Mouse (Mus musculus) megakaryocyte, embryonic 14.5 days (primary cell): Measurements from ENCODE around the gene Entpd3. TPM values are rescaled to one million over a fixed set of nuclear protein-coding genes. Genes with fewer than 3 reads are reported as not detected.

ENCODE experiments used
- H3K27me3 ChIP-seq: replicated peaks from 2 replicates; pipeline ENCODE3; 2012; ENCODE audit warnings: inconsistent platforms
- H3K36me3 ChIP-seq: replicated peaks from 2 replicates; pipeline ENCODE3; 2012; ENCODE audit warnings: low read length, inconsistent platforms, mixed read lengths
- H3K4me1 ChIP-seq: 2 replicates; pipeline ENCODE4 v1.6.1; 2012; ENCODE audit warnings: inconsistent platforms
- H3K4me3 ChIP-seq: replicated peaks from 2 replicates; pipeline ENCODE3; 2012; ENCODE audit warnings: moderate library complexity, mild to moderate bottlenecking, inconsistent platforms
- H3K9me3 ChIP-seq: 2 replicates; pipeline ENCODE4 v1.6.1; 2012; ENCODE audit warnings: inconsistent platforms
- FLI1 ChIP-seq: IDR thresholded peaks from 2 replicates; pipeline ENCODE4 v1.6.1; 2012; ENCODE audit warnings: low read length, inconsistent platforms, mixed read lengths
- GATA1 ChIP-seq: IDR thresholded peaks from 3 replicates; pipeline ENCODE4 v1.6.1; 2012; ENCODE audit warnings: mixed read lengths, low read length, inconsistent platforms, borderline replicate concordance
- polyA plus RNA-seq: library from polyadenylated mRNA; stranded (reverse); fragments of >175 nt; gene quantifications from 2 replicates; pipeline ENCODE4 v1.2.3, GENCODE M21; 2012; ENCODE audit warnings: low replicate concordance; ENCODE audit not compliant: insufficient read depth

Entpd3 gene
- polyA plus RNA-seq, 1 experiment: not detected

- Histone ChIP-seq H3K27me3 (peaks cover 2% of the 10 kb centered on the region), H3K4me1 (peaks cover 76% of the 10 kb centered on the region), H3K4me3 (peak overlapping the region; percentile 6), H3K9me3 (no peaks in the 10 kb centered on the region), H3K36me3 (peaks cover 18% of the 10 kb centered on the region)
- no peak for TF ChIP-seq GATA1
Observed at GRCm38 (mm10) chr9:120568917-120569316, 29.3 kb downstream of the Entpd3 start.

- Histone ChIP-seq H3K4me1 (peaks cover 74% of the 10 kb centered on the region), H3K27me3 (peaks cover 2% of the 10 kb centered on the region), H3K9me3 (no peaks in the 10 kb centered on the region), H3K4me3 (peak overlapping the region; percentile 96), H3K36me3 (peaks cover 27% of the 10 kb centered on the region)
- TF ChIP-seq GATA1 (no peak), FLI1 (no peak)
Observed at GRCm38 (mm10) chr9:120569721-120570333, 30.2 kb downstream of the Entpd3 start.

GRCm38 (mm10) chr9:120570334-120570725 lies 30.7 kb downstream of the Entpd3 start:
- no peaks in the 10 kb centered on the region for H3K9me3 ChIP-seq
- peaks cover 76% of the 10 kb centered on the region for H3K4me1 ChIP-seq
- H3K27me3 ChIP-seq: peaks cover 2% of the 10 kb centered on the region
- H3K4me3 ChIP-seq: peak overlapping the region; percentile 96
- TF ChIP-seq FLI1: no peak
- no peak for TF ChIP-seq GATA1
- peaks cover 32% of the 10 kb centered on the region for H3K36me3 ChIP-seq

DNA sequence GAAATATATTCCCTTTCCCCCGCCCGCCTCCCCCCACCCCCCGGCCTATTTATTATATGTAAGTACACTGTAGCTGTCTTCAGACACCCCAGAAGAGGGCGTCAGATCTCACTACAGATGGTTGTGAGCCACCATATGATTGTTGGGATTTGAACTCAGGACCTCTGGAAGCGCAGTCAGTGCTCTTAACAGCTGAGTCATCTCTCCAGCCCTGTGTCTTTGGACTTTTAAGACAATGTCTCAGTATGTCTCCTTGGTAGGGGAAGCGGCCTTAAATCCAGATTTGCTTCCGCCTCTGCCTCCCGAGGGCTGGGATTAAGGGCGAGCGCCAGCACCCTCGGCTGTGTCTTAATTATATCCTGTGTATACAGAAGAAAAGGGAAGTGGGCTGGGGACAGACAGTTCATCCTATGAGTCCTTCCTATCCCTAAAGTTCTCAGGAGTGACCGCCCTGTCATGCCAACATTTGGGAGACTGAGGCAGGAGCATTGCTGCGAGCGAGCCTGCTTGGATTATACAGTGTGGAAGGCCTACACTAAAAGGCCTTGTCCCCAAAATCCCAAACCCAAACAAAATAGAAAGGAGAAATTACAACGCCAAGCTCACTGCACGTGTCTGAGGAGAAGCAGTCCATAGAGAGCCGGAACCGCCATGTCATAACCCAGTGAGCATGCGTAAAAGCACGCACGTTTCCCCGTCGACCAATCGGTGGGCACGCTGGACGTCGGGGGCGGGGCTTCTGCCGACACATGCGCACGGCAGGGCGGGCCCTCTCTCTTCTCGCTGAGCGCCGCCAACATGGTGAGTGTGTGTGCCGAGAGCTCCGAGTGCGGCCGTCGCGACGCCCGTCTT lies 31.3 kb downstream of the Entpd3 start, which contains the start of gene Rpl14:
TSS of gene Rpl14 (plus strand) at position 704 of the 852 bp plus-strand sequence.
- no peak for TF ChIP-seq GATA1
- no peak for TF ChIP-seq FLI1
- peaks cover 78% of the 10 kb centered on the region for H3K4me1 ChIP-seq

DNA sequence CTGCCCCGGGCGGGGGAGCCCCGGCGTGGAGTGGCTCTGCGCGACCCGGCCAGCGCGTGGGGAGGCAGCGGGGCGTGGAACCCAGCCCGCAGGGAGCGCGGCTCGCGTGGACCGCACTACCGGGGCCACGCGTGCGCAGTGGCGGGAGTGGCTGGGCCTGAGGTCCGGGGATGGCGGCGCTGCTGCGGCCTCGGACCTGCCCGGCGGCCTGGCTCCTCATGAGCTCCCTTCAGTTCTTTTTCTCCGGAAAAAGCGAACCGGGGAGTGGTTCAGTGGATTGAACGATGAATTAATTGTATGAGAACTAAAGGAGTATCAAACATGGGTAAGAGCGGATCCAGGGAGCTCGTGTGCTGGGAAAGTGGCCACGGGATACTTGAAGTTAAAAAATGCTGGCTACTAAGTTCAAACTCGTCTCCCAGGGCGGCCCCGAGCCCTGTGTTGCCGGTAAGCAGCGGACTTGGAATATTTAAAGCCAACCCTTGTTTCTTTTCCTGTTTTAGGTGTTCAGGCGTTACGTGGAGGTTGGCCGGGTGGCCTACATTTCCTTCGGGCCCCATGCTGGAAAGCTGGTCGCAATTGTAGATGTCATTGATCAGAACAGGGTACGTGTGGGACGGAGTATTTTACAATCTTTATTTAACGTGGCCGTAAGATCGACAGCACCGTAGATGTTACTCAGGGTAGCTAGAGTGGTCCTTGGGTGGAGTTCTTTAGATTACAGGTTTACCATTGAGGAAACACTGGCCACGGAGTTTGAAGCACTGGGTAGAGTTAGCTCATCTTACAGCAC lies 32.2 kb downstream of the Entpd3 start:
- no peak for TF ChIP-seq GATA1
- no peak for TF ChIP-seq FLI1
- Histone ChIP-seq H3K4me3 (peak overlapping the region; percentile 96), H3K9me3 (no peaks in the 10 kb centered on the region), H3K27me3 (no peaks in the 10 kb centered on the region), H3K4me1 (peaks cover 76% of the 10 kb centered on the region), H3K36me3 (peaks cover 39% of the 10 kb centered on the region)

More for the DNA sequence above, 31.3 kb downstream of the Entpd3 start, which contains the start of gene Rpl14:
- Histone ChIP-seq H3K9me3 (no peaks in the 10 kb centered on the region), H3K36me3 (peaks cover 38% of the 10 kb centered on the region), H3K27me3 (peaks cover 2% of the 10 kb centered on the region), H3K4me3 (peak within 1 kb of the TSS; percentile 96)

DNA sequence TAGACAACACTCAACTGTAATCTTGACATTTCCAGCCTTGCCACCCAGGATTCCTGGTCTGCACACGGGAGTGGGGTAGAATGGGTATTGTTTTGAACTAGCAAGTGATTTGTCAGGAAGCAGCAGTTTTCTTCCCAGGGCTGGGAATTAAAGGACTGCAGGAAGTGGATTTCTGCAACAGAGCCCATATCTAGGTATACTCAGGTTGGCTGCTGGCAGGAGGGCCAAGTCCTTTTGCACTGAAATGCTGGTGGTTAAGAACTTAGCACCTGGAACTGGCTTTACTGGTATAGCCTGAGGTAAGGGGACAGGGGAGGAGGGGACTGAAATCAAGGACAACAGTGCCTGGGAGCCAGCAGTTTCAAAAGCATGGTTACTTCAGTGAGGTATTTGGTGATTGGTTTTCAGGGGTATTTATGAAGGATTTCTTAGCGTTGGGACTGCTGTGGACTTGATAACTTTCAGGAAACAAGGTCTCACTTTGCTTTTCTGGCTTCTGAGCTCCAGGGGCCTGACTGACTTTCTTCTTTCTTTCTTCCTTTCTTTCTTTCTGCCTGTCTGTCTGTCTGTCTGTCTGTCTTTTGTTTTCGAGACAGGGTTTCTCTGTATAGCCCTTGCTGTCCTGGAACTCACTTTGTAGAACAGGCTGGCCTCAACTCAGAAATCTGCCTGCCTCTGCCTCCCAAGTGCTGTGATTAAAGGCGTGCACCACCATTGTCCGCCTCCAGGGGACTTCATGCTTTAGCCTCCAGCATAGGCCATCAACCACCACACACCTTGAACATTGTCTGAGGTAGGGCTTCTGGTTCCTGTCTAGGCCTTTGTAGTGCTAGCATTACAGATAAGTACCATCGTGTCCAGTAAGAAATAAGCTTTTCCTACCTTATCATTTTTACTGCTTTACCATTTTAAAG lies 36.4 kb downstream of the Entpd3 start:
- Histone ChIP-seq H3K4me1 (peaks cover 68% of the 10 kb centered on the region), H3K27me3 (no peaks in the 10 kb centered on the region), H3K36me3 (peaks cover 39% of the 10 kb centered on the region), H3K9me3 (no peaks in the 10 kb centered on the region), H3K4me3 (no peak overlapping the region)
- TF ChIP-seq FLI1 (no peak), GATA1 (no peak)

- TF ChIP-seq FLI1 (no peak), GATA1 (no peak)
- Histone ChIP-seq H3K36me3 (peaks cover 39% of the 10 kb centered on the region), H3K4me3 (peak overlapping the region; percentile 98), H3K4me1 (peaks cover 71% of the 10 kb centered on the region), H3K27me3 (no peaks in the 10 kb centered on the region), H3K9me3 (no peaks in the 10 kb centered on the region)
Observed at GRCm38 (mm10) chr9:120576662-120577013, 37.0 kb downstream of the Entpd3 start.

DNA sequence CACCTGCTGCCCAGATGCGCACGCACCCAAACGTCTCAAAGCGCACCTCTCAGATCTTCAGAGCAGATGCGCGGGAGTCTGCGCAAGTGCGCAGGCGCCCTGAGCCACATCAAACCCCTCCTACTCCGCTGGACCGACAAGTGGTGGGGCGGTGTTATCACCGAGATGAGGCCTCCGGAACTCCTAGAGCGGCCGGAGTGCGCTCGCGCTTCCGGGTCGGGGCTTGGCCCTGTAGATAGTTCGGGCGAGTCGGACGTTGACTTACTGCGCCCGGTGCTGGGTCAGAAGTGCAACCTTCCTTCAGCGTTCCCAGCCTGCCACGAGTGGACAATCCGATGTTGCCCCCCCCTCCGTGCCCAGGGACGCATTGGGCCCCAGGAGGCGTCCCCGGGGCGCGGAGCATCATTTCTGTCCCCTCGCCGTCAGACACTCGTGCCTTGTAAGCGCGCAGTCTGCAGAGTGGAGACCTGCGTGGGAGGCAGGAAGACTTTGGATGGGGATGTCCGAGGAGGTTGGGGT lies 37.6 kb downstream of the Entpd3 start:
- TF ChIP-seq FLI1 (no peak), GATA1 (no peak)
- Histone ChIP-seq H3K4me1 (peaks cover 75% of the 10 kb centered on the region), H3K9me3 (no peaks in the 10 kb centered on the region), H3K27me3 (no peaks in the 10 kb centered on the region), H3K36me3 (peaks cover 38% of the 10 kb centered on the region), H3K4me3 (peak overlapping the region; percentile 98)
